Mouse (Mus musculus) gastrocnemius, postnatal 25 days (tissue): Measurements from ENCODE around the gene Evi2b. TPM values are rescaled to one million over a fixed set of nuclear protein-coding genes. Genes with fewer than 3 reads are reported as not detected.

Experiments
- DNase-seq: peaks from one replicate; pipeline ENCODE4 v3.0.0; 2022
- long read RNA-seq, 2 experiments: library from polyadenylated mRNA; stranded (forward); transcript quantifications; one replicate each; pipeline ENCODE4 v2.0.0; 2021
- total RNA-seq, 2 experiments: library from RNA; stranded (reverse); gene quantifications; 1 replicate in 1 of 2; 2 replicates in 1 of 2; pipeline ENCODE4 v1.2.3; 2021

The Evi2b gene
- total RNA-seq = under 1 TPM; 0.21 to 0.31 TPM
- long read RNA-seq, experiment 1 = 0 reads
- long read RNA-seq, experiment 2, partial matches to known transcripts = 0 of 1 reads
- long read RNA-seq, experiment 2, other reads (novel, unspliced or antisense) = 0 of 1 reads

DNA sequence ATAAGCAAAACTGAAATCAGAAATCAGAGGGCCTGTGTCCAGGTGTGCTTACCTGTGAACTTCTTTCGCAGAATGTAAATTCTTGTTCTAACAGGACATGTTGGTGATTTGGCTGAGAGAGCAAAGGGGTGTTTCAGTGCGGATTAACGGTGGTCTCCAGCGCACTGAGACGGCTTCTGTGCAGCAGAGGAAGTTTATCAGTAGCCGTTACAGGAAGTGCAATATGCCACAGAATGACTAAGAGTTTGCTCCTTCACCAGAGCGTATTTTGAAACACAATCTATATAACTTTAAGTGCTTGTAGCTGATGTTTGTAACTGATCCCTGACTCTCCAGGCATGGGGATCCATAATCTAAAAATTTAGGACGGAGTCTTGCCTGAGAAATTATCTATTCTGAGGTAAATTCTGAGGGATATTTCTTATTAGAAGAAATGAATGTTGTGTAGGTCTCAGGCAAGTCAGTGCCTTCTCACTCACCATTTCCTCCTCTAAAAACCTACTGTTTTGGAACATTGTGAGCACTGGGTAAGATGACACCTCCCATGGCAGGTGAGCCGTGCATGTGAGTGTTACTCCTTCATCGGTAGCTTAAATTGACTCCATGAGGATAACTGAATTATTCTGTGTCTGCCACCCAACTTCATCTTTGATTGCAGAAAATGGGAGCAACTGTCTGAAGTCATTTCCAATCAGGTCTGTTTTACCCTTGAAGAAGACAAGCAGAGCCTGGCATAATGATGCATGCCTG is at the start of gene Evi2b:
Evi2b (minus strand) TSS at position 203 of the 750 bp plus-strand sequence.
- DNase-seq = no peak

DNA sequence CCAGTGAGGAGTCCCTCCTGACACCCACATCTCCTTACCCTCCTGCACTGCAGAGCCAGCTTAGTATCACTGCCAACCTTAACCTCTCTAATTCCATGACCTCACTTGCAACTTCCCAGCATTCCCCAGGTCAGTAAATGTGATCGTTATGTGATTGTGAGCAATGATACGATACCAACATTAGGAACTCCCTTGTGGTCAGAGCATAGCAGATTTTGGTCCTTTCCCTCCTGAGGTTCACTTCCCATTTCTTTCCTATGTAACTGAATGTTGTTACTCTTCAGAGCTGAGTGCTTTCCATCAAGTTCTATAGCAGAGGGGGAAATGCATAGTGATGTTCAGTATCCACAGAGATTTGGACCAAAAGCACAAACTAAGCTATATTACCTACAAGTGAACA is 46.8 kb upstream of the Evi2b start:
- no peak for DNase-seq

DNA sequence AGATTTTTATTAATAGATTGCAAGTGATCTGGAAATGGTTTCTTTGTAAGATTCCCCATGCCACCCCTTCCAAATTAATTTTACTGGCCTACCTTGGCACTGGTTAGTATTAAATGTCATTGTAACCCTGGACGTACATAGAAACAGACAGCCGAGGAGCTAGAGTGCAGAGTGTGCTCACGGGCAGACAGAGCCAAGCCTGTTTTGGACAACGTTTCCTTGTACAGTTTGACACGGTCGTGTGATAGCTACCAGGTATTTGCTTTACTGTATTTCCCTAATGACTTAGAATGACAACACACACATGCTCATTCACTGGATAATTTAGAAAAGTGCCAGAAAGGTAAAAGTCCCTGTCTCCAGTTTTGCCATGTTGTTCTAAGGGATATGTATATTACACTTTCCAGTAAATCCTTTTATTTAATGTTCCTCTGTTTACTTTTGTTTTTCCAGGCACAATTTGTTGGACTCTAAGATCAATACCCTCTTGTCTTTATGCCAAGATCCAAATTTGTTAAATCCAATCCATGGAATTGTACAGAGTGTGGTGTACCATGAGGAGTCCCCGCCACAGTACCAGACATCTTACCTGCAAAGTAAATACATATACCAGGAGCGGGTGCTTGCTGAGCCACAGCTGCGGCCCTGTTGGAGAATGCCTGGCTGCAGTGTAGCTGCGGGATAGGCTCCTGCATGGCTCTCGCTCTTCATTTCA is 44.8 kb upstream of the Evi2b start:
- DNase-seq = no peak

DNA sequence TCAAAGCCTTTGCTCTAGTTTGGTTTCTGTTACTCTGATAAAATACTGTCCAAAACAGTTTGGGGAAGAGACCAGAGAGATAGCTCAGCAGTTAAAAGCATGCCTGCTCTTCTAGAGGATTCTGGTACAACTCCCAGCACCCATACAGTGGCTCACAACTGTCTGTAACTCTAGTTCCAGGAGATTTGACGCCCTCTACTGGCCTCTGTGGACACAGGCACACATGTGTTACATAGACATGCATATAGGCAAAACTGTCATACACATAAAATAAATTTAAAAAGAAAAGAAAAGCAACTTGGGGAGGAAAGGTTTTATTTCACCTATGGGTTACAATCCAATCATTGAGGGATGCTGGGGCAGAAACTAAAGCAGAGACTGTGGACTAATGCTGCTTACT is 43.4 kb upstream of the Evi2b start:
- DNase-seq = no peak

DNA sequence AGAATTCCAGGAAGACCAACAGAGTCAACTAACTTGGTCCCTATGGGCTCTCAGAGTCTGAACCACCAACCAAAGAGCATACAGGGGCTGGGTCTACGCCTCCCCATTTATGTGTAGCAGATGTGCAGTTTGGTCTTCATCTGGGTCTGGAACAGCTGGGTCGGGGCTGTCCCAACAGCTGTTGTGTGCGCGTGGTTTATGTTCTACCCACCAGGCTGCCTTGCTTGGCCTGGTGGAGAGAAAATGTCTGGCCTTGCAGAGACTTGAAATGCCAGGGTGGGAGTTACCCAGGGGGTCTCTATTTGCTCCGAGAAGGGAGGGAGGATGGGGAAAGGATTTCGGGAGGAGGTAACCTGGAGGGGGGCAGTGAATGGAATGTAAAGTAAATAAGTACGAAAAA is 39.9 kb upstream of the Evi2b start:
- no peak for DNase-seq

DNA sequence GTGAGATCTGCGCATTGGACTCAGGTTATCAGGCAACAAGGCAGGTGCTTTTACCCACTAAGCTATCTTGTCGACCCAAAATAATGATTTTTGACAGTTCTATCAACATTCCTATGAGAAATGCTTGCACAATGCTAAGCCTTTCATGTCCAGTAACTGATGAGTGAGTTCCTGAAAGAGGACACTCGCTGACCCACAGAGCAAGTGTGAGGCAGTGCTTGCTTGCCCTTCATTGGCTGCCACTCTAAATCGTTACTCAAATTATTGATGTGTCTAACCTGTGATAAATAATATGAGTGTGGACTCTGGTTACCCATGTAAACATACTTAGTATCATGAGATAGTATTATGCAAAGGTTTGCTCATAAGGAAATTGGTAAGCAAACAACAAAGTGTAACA is 37.0 kb upstream of the Evi2b start:
- no peak for DNase-seq

DNA sequence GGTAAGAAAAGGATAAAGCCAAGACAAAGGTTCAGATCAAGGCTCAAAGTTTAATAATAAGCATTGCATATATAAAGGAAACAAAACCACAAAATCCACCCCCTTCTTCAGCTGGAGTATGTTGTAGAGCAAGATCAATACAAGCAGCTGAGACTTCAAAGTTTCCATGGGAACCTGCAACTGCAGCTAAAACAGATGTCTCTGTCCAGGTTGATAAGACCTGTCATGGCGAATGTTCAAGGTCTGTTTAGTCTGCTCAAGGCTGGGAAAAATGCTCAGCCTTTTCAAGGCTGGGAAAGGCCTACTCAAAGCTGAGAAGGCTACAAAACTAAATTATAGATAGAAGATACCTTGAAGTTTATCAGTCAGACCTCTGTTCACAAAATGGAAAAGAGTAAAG is 29.1 kb upstream of the Evi2b start:
- DNase-seq = no peak

DNA sequence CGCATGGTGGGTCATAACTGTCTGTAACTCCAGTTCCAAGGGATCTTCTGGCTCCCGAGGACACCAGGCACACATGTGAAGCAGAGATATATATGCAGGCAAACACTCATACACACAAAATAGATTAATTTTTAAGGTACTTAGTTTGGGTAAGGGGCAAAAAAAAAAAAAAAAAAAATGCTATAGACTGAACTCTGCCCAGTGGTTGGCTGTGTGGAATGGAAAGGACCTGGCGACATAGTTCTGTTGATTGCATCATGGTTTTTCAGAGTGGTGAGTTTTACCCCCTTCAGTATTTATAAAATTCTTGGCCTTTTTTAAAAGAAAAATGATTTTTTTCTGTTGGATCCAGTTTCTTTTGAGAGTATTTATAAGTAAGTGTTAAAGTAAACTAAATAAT is 12.7 kb upstream of the Evi2b start:
- DNase-seq = no peak

DNA sequence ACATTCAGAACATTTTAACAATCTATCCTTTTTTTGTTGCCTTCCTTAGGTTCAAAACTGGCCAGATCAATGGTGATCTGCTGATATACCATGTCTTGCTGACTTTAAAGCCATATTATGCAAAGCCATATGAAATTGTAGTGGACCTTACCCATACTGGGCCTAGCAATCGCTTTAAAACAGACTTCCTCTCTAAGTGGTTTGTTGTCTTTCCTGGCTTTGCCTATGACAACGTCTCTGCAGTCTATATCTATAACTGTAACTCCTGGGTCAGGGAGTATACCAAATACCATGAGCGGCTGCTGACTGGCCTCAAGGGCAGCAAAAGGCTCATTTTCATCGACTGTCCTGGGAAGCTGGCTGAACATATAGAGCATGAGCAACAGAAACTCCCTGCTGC is 12.0 kb upstream of the Evi2b start:
- no peak for DNase-seq

DNA sequence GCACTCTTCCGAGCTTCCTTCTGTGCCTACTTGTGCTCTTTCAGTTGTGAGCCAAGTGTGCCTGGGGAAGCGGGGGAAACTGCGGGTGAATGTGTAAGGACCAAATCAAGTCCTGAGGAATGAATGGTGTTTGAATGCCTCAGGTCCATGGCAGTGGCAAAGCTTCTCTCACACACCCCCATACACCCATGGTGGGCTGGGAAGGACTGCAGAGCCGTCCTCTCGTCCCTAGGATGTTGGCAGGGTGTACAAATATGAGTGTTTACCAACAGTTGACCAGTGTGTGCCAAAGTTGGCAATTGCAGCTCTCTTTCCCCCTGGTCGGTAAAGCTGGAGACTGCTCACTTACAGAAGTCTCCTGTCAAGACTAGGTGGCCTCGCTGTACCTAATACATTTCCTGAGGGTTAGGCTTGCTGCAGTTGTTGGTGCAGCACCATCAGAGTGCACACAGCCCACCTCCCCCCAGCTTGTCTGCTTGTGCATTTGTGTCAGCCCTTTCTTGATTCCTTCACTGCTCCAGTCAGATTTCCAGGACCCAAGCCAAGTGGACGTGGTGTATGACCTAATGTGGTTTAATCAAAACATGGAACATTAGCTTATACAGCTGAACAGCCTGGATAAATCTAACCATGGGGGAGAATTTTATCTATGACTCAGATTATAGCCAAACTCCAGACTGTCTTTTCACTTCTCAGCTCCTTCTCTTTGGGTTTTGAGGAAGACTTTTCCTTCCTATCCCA is 10.6 kb upstream of the Evi2b start:
- no peak for DNase-seq

DNA sequence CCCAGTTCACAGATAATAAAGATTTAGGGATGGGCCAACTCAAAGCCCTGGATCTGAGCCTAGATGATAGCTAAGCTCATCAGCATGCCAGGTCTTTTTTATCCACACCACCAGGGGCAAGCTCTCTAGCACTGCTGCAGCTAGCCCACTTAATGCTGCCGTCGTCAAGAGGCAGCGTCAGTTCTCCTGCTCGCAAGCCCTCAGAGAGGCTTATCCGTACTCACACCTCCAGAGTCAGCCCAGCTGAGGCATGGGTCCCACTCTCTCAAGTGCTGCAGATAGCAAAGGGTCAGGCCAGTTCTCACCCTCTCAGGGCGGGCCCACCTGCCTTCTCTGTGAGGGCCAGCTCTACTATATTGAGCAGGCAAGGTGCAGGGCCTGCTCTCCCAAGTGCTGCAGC is 9.7 kb upstream of the Evi2b start:
- DNase-seq = no peak

DNA sequence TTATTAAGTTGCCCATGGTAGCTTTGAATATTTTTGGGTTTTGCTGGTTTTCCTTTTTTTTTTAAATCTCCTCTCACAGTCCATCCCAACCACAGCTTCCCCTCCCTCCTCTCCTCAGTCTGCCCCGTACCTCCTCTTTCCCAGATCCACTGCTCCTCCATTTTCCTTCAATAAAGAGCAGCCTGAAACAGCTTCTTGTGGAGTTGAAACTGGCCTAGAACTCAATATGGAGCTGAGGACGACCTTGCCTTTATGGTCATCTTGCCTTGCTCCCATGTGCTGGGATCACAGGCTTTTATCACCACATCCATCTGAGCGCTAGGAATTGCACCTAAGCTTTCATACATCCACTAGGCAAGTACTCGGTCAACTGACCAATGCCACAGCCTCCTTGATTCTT is 7.9 kb upstream of the Evi2b start:
- DNase-seq = no peak

DNA sequence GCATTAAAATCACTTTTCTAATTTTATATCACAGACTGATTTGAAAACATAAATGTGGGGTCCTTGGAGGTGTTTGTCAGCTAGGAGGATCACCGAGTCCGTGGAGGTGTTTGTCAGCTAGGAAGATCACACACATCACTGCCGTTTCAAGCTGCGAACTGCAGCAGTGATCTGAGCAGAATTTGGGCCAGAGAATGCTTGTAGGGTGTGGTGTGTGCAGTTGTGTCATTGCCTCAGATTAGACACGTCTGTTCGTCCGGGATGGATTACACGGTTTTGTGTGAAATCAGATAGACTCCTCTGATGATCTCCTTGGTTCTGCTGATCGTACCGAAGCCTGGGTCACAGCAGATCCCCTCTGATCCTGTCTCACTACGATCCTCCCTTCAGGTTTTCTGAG is 7.2 kb upstream of the Evi2b start:
- no peak for DNase-seq

DNA sequence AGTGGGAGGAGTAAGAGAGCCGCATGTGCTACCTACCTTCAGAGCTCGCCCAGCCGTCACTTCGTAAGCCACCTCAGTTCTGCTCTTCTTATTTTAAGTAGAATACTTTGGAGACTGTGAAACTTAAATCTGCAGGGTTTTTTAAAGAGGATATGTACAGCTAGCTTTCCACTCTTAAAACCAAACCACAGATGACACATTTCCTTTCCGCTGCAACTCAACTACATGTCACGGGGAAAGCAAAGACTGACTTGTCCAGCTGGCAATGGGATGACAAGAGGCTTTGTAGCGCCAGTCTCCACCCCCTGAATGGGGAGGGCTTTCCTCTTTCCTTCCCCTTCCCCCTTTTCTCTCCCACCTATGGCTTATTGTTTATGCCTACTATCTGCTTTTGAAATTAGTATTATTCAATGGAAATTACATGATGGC is 6.8 kb upstream of the Evi2b start, which contains the start of the genes Evi2 and Evi2a:
Evi2 (minus strand) TSS at position 257 of the 429 bp plus-strand sequence.
Evi2a (minus strand) TSS at position 277 of the 429 bp plus-strand sequence.
- DNase-seq = peak; percentile 34

DNA sequence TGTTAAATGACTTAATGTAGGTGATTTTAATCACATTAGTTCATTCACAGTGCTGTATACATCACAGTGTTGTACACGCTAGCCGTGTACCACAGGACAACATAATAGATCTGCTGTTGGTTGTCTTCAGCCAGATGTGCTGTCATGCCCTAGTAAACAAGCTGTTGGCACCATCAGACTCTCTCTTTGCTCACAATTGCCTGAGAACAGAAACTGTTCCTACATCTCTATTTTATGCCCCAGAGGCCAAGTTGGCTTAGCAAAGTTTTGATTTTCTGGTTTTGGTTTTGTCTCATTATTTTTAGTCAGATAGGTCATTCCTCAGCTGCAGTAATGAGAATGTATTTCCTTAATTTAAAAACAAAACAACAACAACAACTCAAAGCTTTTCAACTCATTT is 6.2 kb upstream of the Evi2b start:
- DNase-seq = no peak

DNA sequence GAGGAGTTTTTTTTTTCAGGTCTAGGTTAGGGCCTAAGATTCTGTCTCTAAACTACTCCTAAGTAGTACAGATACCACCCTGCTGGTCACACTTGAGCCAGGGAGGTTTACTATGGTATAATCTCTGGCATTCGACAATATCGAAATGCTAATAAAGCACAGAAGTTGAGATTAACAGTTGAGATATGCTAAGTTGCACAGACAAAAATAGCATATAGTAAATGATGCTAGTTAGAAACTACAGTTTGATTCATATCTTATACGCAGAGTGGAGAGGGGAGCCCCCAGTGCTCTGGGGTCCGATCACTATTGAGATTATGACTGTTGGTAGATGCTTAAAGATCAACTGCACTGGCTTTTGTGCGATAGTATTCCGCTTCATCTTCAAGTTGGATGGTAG is 5.7 kb upstream of the Evi2b start:
- DNase-seq = no peak

DNA sequence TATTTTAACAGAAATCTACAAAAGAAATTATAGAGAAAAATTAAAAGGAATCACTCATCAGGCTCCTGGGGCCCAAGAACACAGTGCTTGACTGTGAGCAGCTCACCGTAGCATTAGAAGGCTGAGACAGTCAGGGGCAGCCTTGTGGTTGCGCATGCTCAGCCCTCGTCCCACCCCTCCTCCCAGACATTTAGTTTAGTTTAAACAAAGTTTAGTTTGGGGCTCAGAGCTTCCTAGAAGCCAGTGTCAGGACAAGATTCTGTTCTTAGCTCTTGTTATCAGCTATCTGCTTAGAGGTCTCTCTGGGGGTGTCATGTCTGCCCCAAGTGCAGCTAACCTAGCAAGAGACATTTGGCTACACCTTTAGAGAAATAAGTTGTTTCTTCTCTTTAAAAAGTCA is 5.0 kb upstream of the Evi2b start:
- DNase-seq = no peak

DNA sequence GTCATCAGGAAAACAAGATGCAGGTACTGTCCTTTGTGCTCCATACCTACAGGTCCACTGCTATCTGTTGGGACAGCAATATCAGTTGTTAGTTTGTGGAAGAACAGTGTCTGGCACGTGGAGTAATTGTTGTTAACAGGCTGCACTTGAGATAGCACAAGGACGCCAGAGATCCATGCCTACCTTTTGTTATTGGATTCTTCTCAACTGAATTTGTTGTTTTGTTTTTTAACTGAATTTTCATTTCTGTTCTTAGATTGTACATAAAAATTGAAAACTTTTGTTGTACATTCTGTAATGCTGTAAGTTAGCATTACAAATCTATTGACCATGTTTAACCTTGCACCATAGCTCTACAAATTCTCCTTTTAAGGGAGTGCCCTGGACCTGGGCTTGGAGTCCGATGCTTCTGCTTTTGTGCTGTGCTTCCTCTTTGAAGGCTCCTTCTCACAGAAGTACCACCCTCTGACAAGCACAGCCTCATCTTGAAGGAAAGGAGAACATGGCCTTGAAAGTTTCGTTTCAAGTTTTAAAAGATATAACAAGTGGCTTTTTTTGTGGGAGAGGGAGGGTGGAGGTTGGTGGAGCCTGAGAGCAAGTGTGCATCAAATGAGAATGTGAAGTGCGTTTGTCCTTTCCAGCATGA is 4.3 kb upstream of the Evi2b start:
- no peak for DNase-seq

DNA sequence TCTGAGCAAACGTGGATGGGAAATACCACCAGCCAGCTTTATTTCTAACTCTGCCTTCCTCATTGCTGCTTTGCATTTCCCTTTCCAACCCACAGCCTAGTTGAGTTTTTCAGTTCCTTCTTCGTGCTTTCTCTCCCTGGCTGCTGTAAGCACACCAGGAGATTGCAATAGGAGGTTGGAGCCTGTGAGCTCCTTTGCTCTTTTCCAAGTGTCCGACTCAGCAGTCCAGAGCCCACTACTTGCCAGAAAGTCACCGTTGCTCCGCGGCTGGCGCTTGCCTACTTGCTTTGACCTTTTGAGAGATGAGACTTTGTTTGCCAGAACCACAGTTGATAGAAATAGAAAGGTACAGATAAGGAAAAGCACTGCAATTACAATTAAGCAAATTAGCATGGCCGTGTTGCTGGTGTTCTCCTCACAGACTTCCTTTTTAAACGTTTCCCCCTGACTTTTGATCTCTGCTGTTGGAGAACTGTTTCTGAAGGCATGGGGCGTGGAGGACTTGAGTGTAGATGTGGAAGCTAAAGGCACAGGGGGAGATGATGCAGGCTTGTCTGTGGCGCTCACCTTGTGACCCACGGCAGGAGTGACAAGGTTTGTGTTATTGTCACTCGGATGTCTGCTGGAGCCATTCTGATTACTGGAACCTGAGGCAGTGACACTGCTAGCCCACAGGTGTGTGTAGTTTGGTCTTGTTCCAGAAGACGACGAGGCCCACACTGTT is 3.6 kb upstream of the Evi2b start:
- peak; percentile 74 for DNase-seq

DNA sequence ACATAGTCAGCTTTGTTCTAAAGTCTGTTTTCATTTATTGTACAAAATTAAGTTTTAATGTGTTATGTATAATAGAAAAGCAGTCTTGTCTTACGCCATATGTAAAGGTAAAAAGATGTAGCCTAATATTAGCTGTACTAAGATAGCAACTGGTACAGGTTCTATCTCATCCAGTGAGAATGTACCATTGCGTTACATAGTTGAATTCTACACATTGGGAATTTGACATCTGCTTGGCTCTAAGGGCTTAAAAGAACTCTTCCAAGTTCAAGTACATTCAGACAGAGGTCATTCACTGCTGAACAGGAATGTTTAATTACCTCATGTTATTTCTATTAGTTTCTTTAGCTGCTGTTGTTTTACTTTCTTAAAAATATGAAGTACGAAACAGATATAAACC is 3.0 kb upstream of the Evi2b start:
- DNase-seq = no peak

DNA sequence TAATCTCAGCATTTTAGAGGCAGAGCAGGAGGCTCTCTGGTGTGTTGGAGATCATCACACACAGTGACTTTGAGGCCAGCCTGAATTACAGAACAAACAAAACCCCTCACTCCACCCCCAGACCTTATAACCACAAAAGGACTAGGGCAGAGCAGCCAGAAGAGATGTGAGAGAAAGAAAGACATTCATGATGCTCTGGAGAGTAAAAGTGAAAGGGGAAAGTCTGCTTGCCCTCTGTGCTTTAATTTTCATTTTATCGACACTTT is 681 bp upstream of the Evi2b start:
- DNase-seq = no peak

DNA sequence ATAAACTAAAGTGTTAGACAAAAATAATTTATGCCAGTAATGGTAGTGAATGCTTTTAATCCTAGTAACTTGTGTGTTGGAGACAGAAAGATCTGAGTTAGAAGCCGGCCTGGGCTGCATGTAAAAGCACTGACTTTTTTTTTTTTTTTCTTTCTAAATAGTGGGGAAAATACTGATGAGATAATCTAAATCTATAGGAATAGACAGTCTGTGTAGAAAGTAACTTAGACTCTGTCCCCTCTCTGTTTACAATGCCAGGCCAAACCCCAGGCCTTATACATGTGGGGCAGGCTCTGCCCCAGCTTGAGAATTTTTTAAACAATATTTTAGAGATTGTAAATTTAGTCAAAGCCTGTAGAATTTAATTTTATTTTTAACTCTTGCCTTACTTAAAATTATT is 618 bp downstream of the Evi2b start:
- no peak for DNase-seq
